Mouse (Mus musculus): Measurements from ENCODE around the gene Ccdc83. TPM values are rescaled to one million over a fixed set of nuclear protein-coding genes. Genes with fewer than 3 reads are reported as not detected.
"Not testable (repeated sequence)": the region's sequence is repeated elsewhere in the genome, so short reads cannot be mapped to it uniquely, and the experiment has no call there.

The Ccdc83 gene
- total RNA-seq, 2 experiments from 2014 or later: 0.24 to 0.28 TPM

GRCm38 (mm10) chr7:90270141-90270540, 4.6 kb upstream of the Ccdc83 start:
- no peak for DNase-seq
- intact Hi-C loops (cut with DNase I): loop anchor here (10.0 kb wide), 1 partner anchor 235 kb away; no protein-coding TSS in a partner anchor

DNA sequence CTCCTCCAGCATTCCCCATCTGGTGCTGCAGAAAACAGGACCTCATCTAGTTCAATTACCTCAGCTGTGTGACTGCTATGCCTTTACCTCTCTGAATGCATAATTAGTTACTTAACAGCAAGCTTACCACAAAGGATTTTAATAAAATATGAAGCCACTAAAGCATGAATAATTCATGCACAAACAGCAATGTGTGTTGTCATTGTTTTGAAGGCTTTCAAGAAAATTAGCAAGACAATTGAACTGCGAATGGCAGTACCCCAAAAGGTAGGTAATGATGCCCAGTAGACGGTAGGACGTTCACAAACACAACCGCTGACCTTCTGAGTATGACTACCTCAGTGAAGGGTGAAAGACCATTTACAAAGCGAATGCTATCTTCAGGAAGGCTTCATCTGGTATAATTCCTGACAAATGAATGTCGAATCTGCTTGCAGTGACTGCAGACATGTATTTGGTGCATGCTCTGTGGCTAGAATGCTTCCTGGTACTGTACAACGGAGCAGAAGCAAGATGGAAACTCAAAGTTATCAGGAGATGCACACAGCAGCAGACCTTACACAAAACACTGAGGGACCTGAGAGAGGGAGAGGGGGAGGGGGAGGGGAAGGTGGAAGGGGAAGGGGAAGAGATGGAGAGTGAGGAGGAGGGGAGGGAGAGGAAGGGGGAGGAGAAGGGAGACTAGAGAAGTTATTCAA, 3.5 kb downstream of the Ccdc83 start:
- intact Hi-C loops (cut with DNase I): no loop called here
- DNase-seq: no peak

- intact Hi-C loops (cut with DNase I): no loop called here
- DNase-seq: no peak
Observed at GRCm38 (mm10) chr7:90259899-90260298, 5.7 kb downstream of the Ccdc83 start.

- DNase-seq: no peak
- intact Hi-C loops (cut with DNase I): no loop called here
Observed at GRCm38 (mm10) chr7:90258701-90259100, 6.9 kb downstream of the Ccdc83 start.

DNA sequence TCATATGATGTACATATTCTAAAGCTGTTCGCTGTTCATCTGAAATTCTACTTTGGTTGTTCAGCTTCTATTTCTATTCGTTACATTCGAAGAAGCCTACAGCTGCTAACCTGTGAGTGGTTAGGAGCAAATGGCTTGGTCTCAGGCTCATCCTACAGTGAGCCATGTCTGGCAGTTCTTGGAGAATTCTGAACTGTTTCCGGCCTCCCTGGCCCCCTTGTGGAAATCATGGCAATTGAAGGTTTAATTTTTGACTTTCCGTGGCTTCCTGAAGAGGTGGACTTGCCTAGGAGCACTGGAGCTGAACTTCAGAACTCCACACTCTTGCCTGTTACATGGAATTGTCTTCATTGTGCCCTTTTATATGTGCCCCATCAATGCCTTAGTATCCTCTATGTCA, 12.6 kb downstream of the Ccdc83 start:
- intact Hi-C loops (cut with DNase I): no loop called here
- DNase-seq: no peak

GRCm38 (mm10) chr7:90243643-90244042, 21.9 kb downstream of the Ccdc83 start:
- no peak for DNase-seq
- intact Hi-C loops (cut with DNase I): no loop called here

- no peak for DNase-seq
- intact Hi-C loops (cut with DNase I): no loop called here
Observed at GRCm38 (mm10) chr7:90243151-90243550, 22.4 kb downstream of the Ccdc83 start.

- no peak for DNase-seq
Observed at GRCm38 (mm10) chr7:90236289-90236905, 29.2 kb downstream of the Ccdc83 start.

DNA sequence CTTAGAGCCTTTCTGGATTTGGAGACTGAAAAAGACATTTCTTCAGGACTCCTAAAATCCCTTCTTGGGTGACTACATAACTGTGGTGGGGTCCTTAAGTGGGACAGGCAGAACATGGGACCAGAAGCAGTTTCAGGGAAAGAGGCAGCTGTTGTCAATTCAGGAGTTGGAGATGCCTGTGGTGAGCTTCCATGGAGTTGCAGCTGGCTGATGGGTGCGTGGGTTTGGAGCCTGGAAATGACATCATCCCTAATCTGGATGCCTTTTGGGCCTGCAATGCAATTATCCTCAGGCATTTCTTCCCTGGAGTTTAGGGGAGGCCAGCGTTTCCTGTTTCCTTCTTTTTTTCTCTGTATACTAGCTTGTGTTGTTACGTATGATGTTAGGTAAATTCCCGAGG, 31.7 kb downstream of the Ccdc83 start:
- intact Hi-C loops (cut with DNase I): no loop called here
- DNase-seq: peak; percentile 24 to 39

More at GRCm38 (mm10) chr7:90236289-90236905, 29.2 kb downstream of the Ccdc83 start:
- intact Hi-C loops (cut with DNase I): no loop called here

GRCm38 (mm10) chr7:90231431-90231830, 34.1 kb downstream of the Ccdc83 start:
- no peak for DNase-seq
- intact Hi-C loops (cut with DNase I): no loop called here

GRCm38 (mm10) chr7:90228884-90229283, 36.7 kb downstream of the Ccdc83 start:
- DNase-seq; intact Hi-C loops (cut with DNase I): not testable (repeated sequence)

DNA sequence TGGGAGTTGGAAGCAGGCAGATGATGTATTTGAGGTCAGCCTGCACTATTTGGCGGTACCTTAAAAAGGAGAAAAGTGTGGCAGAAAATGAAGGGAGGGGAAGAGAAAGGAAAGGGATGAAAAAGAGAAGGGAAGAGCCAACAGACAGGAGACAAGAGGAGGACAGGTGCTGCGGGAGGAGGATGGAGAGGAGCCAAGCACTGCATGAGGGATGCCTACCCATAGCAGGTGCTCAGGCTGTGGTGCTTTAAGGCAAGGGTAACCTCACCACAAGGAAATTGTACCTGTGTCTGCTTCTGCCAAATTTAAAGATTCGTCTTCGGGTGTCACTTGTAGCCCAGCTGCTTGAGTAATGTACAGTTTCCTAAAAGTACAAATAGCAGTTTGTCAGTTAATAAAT, 37.5 kb downstream of the Ccdc83 start:
- intact Hi-C loops (cut with DNase I): no loop called here

DNA sequence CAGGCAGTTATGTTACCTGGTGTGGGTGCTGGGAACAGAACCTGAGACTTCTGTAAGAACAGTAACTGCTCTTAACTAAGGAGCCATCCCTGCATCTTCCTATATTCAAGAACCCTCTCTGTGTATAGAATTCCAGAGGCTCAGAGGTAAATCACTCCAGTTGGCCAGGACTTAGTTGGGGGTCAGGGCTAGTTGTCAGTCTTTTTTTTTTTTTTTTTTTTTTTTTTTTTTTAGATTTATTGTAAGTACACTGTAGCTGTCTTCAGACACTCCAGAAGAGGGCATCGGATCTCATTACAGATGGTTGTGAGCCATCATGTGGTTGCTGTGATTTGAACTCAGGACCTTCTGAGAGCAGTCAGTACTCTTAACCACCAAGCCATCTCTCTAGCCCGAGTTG, 44.1 kb downstream of the Ccdc83 start:
- DNase-seq: no peak
- intact Hi-C loops (cut with DNase I): no loop called here

More for the DNA sequence above, 37.5 kb downstream of the Ccdc83 start:
- no peak for DNase-seq

DNA sequence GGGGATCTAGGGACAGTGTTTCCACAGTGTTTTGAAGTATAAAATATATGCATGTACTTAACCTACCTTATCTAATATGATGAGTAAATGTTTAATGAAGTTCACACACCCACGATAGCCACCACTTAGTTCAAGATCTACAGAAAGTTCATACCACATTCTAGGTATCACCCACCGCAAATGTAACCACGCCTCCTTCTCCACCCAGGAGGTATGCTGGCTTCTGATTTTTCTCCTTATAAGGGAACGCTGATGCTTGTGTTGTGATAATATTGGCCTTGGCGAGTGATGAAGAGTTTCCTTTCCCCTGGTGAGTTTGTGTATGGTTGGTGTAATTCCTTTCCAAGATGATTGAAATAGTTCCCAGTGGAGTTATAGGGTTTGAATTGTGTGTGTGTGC, 47.5 kb downstream of the Ccdc83 start:
- intact Hi-C loops (cut with DNase I): no loop called here
- DNase-seq: no peak

- DNase-seq: no peak
- intact Hi-C loops (cut with DNase I): no loop called here
Observed at GRCm38 (mm10) chr7:90216511-90216910, 49.1 kb downstream of the Ccdc83 start.

DNA sequence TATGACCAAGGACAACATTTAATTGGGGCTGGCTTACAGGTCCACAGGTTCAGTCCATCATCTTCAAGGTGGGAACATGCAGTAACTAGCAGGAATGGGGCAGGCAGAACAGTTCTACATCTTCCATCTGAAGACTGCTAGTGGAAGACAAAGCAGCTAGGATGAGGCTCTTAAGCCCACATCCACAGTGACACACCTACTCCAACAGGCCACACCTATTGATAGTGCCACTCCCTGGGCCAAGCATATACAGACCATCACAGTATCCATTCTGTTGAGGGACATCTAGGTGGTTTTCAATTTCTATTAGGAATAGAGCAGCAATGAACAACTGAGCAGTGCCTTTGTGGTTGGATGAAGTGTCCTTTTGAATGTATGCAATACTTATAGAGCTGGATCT, 54.6 kb downstream of the Ccdc83 start:
- intact Hi-C loops (cut with DNase I): no loop called here
- DNase-seq: no peak

DNA sequence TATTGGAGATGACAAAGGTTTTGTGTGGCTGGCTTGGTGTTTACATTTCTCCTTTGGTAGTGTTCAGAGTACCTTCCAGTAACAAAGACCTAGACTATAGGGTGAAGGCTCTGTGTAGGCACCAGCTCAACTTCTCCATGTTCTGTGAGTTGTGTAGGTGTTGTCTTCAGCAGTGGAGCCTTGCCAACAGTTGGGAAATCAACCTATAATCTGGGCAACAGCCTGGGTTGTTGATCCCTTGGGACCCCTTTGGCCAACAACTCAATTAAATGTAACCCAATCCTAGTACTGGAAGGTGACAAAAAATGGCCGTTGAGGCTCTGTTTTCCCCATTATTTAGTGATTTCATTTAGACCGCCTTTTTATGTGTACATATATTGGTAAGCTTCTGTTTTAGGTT, 55.5 kb downstream of the Ccdc83 start:
- no peak for DNase-seq
- intact Hi-C loops (cut with DNase I): no loop called here

- no peak for DNase-seq
- intact Hi-C loops (cut with DNase I): no loop called here
Observed at GRCm38 (mm10) chr7:90203914-90204313, 61.7 kb downstream of the Ccdc83 start.

DNA sequence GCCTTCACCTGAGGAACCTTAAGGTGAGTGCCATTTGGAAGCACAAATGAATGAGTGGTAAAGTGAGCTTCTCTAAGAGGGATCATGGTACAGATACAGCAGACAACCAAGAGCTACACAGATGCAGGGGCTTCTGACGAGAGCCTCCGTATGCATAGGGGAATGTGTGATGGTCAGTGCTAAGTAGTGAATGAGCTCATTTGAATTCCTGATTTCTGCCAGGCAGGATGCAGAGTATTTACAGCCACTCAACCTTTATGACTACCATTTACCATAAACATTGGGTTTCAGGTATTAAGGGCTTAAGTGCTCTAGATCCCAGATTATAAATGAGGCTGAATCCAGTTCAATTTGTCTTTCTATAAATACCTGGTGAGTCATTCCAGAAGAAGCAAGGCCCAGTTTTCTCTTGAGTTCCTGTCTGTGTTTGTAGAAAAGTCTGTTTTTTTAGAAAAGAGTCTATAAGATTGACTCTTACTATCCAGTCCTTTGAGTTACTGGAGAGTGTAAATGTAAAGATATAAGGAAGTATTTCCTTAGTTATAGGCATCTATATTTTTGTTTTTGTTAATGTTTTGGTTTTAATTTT, 63.6 kb downstream of the Ccdc83 start:
- intact Hi-C loops (cut with DNase I): no loop called here
- DNase-seq: no peak

DNA sequence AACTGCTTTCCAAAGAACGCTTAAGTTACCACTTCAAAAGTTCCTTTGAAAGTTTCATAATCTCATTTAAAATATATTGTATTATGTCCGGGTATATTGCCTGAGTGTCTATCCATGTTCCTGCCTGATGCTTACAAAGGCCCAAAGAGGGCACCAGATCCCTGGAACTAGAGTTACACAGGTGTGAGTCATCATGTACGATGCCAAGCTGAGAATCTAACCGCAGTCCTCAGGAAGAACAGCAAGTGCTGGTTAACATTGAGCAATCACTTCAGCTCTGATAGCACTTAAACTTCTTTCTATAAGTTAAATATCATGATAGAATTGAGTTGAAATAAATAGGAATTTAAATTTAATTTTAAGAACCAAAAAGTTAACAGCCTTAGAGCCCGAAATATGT, 65.3 kb downstream of the Ccdc83 start:
- intact Hi-C loops (cut with DNase I): no loop called here
- no peak for DNase-seq

GRCm38 (mm10) chr7:90180635-90181034, 84.9 kb downstream of the Ccdc83 start:
- intact Hi-C loops (cut with DNase I): loop anchor here (2.0 kb wide), 1 partner anchor 14 kb away; no protein-coding TSS in a partner anchor

GRCm38 (mm10) chr7:90175576-90175975, 90.0 kb downstream of the Ccdc83 start:
- DNase-seq: no peak
- intact Hi-C loops (cut with DNase I): no loop called here

More at GRCm38 (mm10) chr7:90180635-90181034, 84.9 kb downstream of the Ccdc83 start:
- no peak for DNase-seq
